Mouse (Mus musculus): Measurements from ENCODE around the gene Epb41l3.

The Epb41l3 gene

DNA sequence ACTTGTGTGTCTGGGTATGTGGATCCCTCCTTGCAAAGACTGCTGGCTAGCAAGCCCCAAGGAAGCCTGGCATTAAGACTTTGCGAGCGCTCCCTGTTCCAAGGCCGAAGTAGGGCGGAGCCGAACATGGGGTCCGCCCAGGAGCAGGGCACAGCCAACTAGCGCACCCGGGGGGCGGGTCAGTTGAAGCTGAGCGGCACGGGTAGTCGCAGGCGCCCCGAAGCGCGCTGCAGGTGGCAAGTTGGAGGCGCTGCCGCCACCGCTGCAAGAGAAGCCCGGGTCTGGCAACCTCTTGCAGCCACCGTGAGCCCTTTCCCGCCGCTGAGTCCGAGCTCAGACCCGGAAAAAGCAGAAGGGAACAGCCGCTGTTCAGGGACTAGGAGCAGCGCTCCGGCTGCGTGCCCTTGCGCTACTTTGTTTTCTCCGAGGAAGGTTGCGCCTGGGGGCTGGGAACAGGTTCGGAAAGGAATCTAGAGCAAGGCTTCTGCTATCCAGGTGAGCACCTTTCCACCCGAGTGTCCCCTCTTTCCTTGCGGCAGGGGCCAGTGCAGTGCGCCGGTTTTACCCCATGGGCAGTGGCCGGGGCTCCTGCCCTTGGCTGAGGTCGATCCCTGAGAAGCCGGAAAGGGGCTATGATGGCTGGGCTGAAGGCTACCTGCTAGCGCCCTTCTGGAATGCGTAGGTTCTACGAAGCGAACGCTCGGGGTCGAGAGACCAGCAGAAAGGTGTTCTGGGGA, at the start of gene Epb41l3:
TSS of gene Epb41l3 (plus strand) at position 183 of the 737 bp plus-strand sequence.
- DNase-seq (ENCODE audit: low spot score in 2 of 2): peak in 1 of 2 experiments; percentile 58

DNA sequence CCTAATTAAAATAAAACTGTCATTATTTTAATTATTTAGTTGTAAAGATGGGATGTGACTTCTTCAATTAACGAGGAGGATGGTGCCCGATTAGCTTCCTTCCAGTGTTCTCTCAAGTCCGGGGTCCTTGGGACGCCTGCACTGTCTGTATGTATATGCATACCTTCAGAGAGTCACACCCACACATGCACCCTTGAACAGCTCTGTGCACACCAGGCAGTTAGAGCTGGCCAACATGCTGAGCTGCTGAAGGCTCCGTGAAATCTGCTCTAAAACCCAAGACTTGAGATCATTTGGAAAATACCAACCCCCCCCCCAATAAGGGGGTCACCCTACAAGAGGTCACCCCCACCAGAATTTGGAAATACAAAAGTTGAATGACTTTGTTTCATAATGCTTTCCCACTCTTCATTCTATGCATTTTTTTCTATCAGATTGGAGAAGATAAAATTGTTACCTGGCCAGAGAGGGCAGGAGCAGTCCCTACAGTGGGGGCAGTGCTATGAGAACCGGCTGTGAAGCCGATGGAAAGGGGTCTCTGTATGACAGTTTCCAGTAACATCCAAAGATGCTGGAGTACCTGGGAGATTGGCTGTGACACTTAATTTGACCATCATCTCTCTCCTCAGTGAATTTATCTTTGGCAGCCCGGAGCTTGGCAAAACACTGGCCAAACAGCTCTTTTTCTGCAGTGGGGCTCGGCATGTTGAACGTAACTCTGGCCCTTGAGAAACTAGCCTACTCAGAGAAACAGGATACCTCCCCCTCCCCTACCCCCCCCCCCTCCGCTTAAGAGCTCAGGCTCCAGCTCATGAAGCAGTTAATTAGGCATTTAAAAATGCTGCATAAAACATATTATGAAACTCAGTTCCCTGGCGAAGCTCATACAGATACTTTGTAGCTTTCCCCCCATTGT, 36.5 kb upstream of the Epb41l3 start:
- DNase-seq (ENCODE audit: low spot score in 2 of 2): no peak

DNA sequence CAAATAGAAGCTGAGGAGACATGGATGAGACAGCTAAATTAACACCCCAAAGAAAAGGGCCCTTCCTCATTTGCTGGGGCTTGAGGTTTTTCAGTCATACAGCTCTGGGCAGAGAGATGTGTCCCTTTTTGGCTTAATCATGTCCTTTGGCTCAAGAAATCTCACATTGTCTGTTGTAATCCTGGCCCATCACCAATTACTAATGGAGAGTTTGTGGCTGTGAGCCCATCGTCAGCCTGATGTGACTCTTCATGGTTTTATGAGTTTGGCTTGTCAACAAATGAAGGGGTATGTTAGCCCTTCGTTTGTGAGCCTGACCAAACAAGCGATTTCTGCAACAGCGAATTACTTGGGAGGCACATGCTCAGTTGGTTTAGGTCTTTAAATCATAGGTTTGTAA, 34.0 kb upstream of the Epb41l3 start:
- DNase-seq (ENCODE audit: low spot score in 2 of 2): no peak

DNA sequence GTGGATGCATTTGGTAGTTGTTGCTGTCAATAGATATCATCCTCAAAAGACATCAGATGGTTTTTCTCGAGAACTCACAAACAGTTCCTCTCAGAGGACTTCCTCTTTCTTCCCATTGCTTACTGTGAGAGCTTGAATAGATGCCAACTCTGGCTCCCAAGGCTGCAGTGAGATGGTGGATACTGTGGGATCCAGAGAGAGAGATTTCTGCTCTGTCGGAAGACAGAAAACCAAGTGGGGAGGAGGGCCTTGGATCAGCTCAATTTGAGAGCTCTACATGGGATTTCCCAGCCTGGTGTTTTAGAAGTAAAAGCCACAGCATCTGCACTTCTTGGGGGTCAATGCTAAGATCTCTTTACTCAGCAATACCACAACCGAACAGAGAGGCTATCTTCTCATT, 26.7 kb upstream of the Epb41l3 start:
- no peak for DNase-seq (ENCODE audit: low spot score in 2 of 2)

DNA sequence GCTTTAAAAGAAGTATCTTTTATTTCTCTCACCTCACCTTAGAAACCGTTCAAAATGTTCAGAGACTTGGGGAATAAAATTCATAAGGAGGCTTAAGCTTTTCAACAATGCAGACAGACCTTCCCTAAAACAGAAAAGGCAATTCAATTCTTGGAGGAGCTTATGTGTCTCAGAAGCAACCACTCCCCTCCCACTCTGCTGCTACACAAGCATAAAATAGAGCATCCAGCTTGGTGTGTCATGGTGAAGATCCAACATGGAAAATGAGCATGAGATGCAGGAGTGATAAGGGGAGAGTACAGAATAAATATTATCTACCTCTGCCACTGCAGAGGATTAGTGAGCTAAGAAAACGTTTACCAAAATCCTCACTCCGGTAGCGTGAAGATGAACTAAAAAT, 21.5 kb upstream of the Epb41l3 start:
- no peak for DNase-seq (ENCODE audit: low spot score in 2 of 2)

DNA sequence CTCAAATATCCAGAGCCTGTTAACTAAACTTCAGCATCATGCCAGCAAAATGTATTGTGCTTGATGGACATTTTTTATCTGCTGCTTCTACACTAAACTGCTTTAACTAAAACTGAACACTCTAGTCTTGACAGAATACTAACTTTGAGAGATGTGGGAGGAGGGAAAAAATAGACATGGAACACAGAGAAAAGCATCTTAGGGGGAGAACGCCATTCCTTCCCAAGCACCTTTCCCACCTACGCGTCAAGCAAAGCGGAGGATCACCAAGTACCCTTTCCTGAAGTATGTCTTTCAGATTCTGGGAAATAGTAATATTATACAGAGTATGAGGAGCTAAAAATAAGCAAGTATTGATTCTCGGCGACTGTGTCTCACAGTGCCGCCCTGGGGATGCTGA, 15.7 kb upstream of the Epb41l3 start:
- no peak for DNase-seq (ENCODE audit: low spot score in 2 of 2)

DNA sequence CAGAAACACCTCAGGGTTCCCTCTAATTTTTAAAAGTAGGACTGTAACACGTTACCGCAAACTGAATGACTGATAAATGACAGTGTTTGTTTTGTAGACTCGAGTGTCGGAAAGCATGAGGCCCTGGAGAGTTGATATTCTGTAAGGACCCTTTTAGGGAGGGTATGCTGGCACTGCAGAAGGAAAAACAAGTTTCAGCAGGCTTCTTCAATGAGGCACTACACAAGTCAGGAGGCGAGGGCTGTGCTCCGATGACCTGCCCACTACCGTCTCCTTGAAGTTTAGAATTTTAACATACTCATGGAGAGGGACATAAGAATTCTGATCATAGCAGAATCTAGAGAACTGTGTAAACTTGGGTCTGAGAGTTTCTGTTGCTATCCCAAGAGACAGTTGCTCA, 15.1 kb upstream of the Epb41l3 start:
- DNase-seq (ENCODE audit: low spot score in 2 of 2): no peak

DNA sequence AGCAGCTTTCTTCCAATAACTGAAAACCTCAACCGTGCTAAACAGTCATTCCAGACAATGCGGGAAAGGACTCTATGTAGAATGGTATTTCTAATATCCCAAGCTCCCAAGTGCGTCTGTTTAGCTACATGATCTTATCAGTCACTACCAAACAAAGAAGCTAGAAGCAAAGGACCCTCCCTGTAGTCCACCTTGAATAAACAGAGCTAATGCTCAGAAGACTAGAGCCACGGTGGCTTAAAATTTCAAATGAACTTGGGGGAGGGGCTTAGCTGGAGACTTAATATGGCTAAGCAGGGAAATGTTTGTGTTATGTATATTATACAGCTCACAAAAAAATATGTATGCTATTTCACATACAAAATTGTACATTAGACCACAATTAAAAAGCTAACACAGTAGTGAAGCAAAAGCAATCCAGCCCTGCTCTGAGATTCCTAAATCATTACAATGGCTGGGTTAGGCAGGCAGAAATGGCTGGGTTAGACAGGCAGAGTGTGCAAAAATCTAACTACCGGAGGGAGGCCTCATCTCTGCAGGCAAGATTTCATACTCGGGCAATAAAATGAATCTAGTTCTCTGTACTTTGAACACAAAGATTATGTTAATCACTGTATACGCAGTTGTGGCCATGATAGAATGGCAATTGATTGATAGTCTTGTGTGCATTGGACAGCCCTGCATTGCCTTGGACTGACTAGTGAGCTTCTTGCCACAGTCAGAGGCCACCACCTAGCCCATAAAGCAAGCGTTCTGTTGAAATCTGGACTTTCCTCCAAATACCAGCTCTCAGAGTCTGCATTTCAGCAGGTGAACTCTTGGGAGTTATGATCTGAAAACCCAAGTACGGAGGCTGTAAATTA, 13.4 kb upstream of the Epb41l3 start:
- DNase-seq (ENCODE audit: low spot score in 2 of 2): no peak

DNA sequence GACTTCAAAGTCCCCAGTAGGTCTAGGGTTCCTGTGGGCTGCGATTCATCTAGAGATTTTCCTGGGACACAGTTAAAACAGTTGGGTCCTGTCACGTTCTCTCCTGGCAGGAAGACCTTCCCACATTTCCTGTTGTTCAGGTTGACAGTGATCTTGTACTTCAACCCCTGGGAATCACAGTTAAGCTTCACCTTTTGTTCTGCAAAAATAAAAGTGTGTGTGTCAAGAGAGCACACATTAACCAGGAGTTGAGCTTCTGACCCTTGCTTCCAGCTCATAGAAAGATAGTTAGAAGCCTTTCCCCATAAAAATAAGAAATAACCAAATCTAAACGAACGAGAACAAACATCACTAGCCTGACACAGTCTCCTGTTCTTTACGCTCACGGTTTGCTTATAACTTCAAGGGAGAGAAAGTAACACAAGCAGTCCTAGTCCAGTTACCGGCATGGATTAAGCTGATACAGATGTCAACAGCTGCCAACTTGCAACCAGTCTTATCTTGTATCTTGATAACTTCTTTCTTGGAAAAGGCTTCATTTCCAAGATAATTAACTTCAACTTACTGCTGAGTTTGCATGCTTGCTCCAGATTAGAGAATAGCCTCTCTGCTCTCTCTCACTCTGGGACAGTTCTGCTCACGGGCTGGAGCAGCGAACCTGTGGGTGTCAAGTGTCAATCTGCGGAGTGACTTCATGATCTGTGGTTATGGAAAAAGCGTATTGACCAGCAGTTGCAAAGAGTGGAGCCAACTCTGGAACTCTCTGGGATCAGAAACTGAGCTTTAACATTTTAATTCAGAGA, 7.3 kb upstream of the Epb41l3 start:
- DNase-seq (ENCODE audit: low spot score in 2 of 2): no peak

DNA sequence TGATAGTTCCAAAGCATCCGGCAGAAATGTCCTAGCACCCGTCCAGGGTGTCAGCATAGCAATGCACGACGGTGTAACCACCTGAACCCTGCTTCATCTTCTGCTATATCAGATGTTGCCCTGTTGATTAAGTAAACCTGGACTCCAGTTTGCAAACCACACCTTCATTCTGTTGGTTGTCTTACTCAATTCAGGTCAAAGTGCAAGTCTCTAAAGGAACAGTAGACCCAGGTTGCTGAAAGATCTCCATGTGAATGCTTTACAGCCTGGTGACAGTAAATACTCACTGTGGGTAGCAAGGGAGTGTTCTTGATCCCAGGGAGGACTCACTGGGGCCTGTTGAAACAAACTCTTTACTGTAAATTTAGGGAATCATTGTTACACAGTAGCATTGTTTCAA, 1.4 kb upstream of the Epb41l3 start:
- DNase-seq (ENCODE audit: low spot score in 2 of 2): no peak

DNA sequence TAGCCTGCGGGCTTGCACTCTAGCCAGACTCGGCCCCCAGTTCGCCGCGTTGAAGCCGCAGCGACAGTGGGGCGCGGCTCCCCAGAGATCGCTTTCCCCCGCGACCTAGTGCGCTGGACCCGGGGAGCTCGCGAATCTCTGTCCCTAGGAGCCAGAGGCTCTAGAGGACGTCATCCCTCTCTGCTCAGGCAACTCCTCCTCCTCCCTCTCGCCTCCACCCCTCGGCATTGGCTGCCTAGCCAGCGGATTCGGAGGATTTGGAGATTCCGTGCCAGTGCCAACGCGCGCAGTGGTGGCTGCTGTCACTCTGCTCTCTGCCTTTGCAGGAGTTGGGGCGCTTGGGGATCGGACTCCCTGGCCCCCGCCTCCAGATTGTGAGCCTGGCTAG, 749 bp downstream of the Epb41l3 start:
- DNase-seq (ENCODE audit: low spot score in 2 of 2): no peak

DNA sequence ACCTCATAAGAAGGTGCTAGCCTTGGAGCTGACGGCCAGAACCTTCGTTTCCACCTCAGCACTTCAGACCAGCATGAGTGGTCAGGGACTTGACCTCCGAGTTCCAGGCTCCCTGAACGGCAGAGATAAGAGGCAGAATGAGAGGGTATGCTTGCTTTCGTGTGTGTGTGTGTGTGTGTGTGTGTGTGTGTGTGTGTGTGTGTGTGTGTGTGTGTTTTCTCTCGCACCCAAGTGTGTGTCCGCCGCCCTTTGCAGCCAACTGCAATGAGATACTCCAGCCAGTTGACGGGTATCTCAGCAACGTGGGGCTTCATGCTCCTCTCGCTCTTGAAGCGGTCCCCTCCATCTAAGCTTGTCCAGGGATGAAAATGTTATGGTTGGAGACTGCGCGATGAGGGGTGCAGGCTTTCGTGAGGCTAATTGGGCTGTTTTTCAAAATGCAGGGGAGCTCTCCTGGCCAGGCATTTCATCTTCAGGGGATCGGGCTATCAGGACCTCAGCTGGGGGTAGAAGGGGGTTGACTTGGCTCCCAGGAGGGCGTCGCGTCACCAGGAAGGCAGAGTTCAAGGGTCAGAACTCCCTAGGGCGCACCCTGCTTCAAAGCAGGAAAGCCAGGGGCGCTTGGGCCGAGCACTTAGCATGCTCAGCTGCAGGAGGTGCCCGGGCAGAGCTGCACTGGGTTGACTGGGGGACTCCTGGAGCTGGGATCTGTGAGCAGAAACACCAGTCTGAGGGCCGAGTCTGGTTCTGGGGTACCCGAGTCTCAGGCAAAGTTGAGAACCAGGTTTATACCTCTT, 1.5 kb downstream of the Epb41l3 start:
- DNase-seq (ENCODE audit: low spot score in 2 of 2): no peak

DNA sequence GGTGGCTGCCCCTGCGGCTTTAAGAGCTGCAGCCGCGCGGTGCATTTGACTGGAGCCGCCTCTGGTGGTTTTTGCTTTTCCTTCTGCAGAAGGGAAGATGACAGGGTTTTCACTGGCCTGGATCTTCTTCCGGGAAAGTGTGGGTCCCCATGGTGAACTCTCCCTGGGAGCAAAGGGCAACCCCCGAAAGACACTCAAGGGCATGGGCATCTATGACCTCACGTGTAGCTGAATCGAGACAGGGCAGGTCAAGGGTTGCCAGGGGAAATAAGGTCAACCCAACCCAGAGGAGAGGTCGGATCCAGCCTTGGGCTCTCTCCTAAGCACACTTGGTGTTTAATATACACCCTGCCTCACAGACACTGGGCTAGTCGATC, 2.0 kb downstream of the Epb41l3 start:
- DNase-seq (ENCODE audit: low spot score in 2 of 2): no peak

DNA sequence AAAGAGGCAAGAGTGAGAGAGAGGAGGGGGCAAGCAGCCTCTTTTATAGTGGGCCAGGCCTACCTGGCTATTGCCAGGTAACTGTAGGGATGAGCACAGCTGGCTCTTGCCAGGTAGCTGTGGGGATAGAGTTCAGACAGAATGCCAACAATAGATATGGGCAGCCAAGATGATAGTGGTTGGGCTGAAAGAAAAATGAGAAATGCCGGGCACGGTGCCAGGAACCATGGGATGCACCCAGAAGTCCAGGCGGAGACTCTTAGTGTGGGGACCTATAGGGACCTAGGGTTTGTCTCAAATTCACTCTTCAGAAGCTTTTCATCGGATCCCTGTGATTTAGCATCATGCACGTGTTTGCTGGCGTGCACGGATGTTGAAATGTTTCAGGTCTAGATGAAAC, 6.8 kb downstream of the Epb41l3 start:
- no peak for DNase-seq (ENCODE audit: low spot score in 2 of 2)

DNA sequence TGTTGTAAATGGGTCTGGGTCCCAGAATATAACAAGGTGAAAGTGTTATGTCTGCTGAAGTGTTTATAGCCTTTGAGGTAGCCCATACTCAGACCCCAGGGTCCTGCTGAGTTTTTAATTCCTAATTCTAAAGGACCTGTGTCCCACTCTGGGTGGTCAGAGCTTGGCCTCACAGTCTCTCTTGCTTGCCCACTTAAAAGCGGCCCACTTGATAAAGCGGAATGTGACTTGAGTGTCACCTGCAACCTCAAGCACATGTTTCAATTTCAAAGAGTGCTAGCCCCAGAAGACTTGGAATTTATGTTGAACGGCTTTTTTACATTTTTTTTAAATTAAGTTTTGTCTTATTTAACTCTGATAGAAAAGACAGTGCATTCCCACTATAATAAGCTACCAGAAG, 16.1 kb downstream of the Epb41l3 start:
- DNase-seq (ENCODE audit: low spot score in 2 of 2): no peak

DNA sequence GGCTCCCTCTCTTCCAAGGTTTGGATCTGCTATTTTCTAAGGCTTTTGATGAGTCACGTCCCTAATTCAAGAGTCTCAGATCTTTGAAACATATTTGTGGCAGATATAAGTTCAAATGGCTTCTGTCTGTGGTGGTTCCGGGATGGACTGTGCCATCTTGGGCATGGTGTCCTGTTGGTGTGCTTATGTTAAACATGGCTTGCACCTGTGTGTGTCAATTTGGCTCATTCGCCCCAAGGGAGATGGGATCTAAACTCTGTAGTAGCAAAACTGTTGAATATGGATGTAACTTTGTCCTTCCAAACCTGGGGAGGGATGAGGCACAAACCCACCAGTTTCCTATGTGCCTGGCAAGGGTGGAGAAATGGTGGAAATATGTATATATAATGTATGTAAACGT, 21.6 kb downstream of the Epb41l3 start:
- no peak for DNase-seq (ENCODE audit: low spot score in 2 of 2)

DNA sequence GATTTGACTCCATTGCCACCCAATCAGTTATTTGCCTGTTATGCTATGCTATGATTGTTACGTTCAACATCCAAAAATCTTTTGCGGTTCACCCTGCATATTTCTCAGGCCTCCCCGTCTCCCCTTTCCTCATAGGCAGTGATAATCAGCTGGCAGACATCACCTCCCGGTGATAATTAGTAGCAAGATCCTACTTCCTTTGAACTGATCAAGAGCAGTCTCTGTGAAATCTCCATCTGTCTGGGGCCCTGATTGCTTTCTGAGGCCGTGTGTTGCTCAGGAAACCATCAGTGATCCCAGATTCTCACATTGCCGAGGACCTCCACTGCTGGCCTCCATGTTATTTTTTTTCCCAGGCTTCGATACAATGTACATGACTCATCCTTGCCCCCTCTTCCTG, 22.5 kb downstream of the Epb41l3 start:
- no peak for DNase-seq (ENCODE audit: low spot score in 2 of 2)

DNA sequence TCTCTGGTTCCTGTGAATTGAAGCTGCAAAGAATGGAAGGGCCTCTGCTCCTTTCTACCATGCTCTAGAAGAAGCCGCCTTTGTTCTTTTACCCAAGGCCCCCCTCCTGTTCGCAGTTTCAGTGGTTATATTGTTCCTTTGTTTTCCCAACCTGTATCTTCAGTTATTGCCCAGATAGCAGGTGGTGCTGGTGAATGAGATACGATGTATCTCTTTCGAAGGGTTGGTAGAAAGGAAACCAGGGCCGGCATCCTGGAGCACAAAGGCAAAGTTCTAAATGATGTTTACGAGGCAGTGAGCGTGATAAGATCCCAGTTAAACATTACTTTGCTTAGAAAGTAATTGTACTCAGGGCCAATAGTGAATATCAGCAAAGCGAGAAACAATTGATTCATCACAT, 27.8 kb downstream of the Epb41l3 start:
- no peak for DNase-seq (ENCODE audit: low spot score in 2 of 2)

DNA sequence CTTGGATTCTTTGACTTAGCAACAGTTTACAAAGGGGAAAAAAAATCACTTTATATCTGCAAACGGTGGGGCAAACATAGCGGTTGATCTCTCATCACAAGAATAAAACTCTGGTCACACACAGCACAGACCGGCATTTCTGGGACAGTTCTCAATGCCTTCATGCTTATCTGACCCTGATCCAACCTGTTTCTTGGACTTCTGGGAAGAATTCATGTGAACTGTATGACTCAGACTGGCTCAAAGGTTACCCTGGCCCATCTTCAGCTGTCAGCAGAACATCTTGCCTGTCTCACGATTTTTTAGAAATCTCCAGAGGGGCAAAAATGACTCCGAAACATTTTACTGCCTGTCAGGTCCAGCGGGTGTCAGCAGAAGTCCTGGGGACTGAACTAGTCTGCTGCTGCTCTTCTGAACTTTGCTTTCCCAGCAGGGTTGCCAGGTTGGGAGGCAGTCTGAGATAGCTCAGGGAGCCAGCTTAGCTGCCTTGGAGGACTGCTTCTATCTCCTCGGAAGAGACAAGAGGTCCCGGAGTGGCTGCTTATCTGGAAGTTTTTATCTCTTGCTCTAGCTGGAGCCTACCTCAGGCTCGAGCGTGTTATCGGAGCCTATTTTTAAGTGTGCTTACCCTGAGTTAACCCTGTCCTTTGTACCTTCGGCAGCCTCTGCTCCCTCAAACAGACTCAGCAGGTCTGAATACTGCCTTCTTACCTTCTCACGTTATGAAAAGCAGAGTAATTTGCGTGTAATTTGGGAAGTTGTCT, 29.7 kb downstream of the Epb41l3 start:
- no peak for DNase-seq (ENCODE audit: low spot score in 2 of 2)
